Mouse (Mus musculus) midbrain, embryonic 11.5 days (tissue): ENCODE measurements around the gene Scamp1. TPM values are rescaled to one million over a fixed set of nuclear protein-coding genes. Genes with fewer than 3 reads are reported as not detected.

ENCODE experiments used
- ATAC-seq: fragments of 200-750 bp; cut with Nextera tagmentation; 2 replicates; pipeline ENCODE4 v1.8.0; 2017; ENCODE audit warnings: moderate TSS enrichment, moderate library complexity; ENCODE audit not compliant: low FRiP score
- DNase-seq: peaks from one replicate; pipeline ENCODE4 v3.0.0; 2015; ENCODE audit warnings: low spot score; ENCODE audit errors: missing footprints
- H3K27ac ChIP-seq: fragments of 300-500 bp; sonication (generic); 2 replicates; pipeline ENCODE4 v1.5.1; 2014; ENCODE audit warnings: low read depth, low read length
- H3K27me3 ChIP-seq: fragments of 300-500 bp; sonication (generic); 2 replicates; pipeline ENCODE4 v1.6.1; 2014; ENCODE audit warnings: mild to moderate bottlenecking, low read length, moderate library complexity, mixed read lengths; ENCODE audit not compliant: control insufficient read depth, insufficient read depth
- H3K36me3 ChIP-seq: fragments of 300-500 bp; sonication (generic); 2 replicates; pipeline ENCODE4 v1.6.1; 2014; ENCODE audit warnings: mild to moderate bottlenecking, low read length, moderate library complexity, mixed read lengths; ENCODE audit not compliant: control insufficient read depth, insufficient read depth
- H3K4me1 ChIP-seq: fragments of 300-500 bp; sonication (generic); 2 replicates; pipeline ENCODE4 v1.6.1; 2014; ENCODE audit warnings: low read length; ENCODE audit not compliant: control insufficient read depth, insufficient read depth
- H3K4me2 ChIP-seq: fragments of 300-500 bp; sonication (generic); 2 replicates; pipeline ENCODE4 v1.6.1; 2014; ENCODE audit warnings: mild to moderate bottlenecking, moderate library complexity
- H3K4me3 ChIP-seq: fragments of 300-500 bp; sonication (generic); 2 replicates; pipeline ENCODE4 v1.5.1; 2014; ENCODE audit warnings: low read depth, low read length
- H3K9ac ChIP-seq: fragments of 300-500 bp; sonication (generic); 2 replicates; pipeline ENCODE4 v1.6.1; 2014; ENCODE audit warnings: low read length
- H3K9me3 ChIP-seq: fragments of 300-500 bp; sonication (generic); 2 replicates; pipeline ENCODE4 v1.6.1; 2016; ENCODE audit warnings: low read length; ENCODE audit not compliant: control insufficient read depth
- whole genome bisulfite sequencing: fragments of 180-500 bp; shearing (Covaris S2); extraction: QIAGEN DNeasy Blood & Tissue Kit; methylation state at CpG from one replicate; pipeline ENCODE4 v1.1.7; 2014; 5-methylcytosine and 5-hydroxymethylcytosine counted together
- polyA plus RNA-seq: library from polyadenylated mRNA; unstranded; fragments of >200 nt; fragmentation: Nextera tagmentation; extraction: Ambion mirVana; gene quantifications from 2 replicates; pipeline ENCODE4 v1.2.1, GENCODE M21; 2014

The Scamp1 gene
- polyA plus RNA-seq, 1 experiment from 2014 or later, result 34.2 TPM

DNA sequence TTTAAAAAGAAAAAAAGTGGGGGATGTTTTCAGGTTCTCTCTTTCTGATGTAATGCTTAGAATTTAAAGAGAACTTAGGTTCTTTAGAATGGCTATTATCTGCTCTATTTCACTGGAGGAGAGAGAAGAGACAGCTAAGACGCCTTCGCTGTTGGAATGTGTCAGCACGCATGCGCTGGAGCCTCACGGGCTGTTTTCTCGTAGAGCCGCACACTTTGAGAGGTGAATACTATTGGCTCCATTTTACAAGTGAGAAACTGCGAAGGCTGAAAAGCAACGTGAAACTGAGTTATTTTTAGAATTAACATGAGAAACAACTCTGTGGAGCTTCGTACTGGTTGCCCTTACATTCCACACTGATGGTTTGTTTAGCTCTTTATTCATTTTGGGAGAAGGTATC is 8.3 kb upstream of the Scamp1 start:
- Histone ChIP-seq H3K4me1 (no peaks in the 10 kb centered on the region), H3K27ac (no peak overlapping the region), H3K4me3 (no peak overlapping the region), H3K36me3 (no peaks in the 10 kb centered on the region), H3K4me2 (no peak overlapping the region), H3K9me3 (no peaks in the 10 kb centered on the region), H3K27me3 (no peaks in the 10 kb centered on the region), H3K9ac (no peak overlapping the region)
- 82% methylated on average over 10 of the region's 10 CpGs for WGBS
- ATAC-seq (no peak), DNase-seq (no peak)

DNA sequence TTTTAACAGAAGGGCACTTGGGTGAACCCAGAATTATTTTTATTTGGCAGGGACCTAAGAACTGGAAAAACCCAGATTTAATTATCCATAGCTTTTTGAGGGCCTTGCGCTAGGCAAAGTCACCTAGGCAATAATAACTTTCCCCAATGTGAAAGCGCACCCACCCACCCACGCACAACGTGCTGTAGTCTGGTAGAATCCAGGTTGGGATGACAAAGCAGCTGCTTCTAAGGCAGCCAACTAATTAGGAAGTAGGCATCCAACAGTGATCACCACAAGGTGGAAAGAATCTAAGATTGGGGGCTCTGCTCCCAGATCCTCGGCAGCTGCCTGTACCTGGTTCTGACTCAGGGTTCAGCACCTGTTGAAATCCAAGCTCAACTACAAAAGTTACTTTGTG is 538 bp upstream of the Scamp1 start:
- Histone ChIP-seq H3K4me3 (0 out of 2 replicates have a peak overlapping the region, but pooled peaks have one; percentile 94), H3K36me3 (no peaks in the 10 kb centered on the region), H3K27me3 (peaks cover 3% of the 10 kb centered on the region; the same call in 1 of the 2 replicates), H3K4me2 (peak overlapping the region; percentile 92), H3K9ac (no peak overlapping the region), H3K4me1 (0 out of 2 replicates have a peak, but pooled peaks cover 4% of the 10 kb centered on the region), H3K9me3 (no peaks in the 10 kb centered on the region), H3K27ac (no peak overlapping the region)
- 53% methylated on average over 5 of the region's 5 CpGs for WGBS
- DNase-seq (no peak), ATAC-seq (no peak)

DNA sequence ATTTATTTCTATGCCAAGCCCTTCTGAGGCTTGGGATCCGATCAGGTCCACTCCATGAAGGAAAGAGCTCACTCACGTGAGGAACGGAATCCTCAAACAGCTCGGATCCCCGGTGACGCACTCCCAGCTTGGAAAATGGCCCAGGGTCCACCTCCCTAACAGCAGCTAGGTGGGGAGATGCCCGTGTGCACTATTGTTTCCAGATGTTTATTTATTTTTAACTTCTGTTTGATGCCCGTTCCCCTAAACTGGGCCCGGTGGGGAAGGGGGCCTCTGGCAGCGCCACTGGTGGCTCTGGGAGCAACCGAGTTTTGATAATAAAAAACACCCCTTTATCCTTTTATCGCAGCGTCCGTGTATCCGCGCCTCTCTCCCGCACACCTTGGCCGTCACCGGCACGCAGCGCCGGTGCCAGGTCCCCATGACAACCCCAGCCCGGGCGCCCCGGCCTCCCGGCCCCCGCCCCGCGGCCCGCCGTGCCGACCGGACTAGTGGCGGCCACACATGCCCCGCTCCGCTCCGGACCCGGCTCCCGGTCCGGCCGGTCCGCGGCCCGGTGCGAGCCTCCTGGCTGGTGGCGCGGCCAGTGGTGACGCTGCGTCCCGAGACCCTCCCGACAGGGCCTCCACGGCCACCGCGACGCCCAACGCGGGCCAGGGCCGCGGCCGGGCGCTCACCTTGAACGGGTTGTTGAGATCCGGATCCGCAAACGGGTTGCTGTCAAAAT is 951 bp downstream of the Scamp1 start:
- peak; percentile 95 for DNase-seq

DNA sequence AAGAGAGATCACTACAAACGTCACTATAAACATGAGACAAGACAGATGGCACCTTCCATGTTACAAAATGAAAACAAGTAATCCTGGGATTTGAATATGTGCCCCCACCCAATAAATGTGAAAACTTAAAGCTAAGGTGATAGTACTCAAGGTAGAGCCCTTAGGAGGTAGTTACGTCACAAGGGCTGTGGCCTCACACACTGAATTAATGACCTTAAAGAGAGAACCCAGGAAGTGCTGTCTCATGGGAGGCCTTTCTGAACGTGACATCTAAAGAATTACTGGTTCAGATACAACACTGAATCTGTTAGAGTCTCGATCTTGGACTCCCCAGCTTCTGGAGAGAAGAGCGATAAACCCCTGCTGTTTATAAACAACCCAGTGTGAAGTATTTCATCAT is 6.2 kb downstream of the Scamp1 start:
- no peaks in the 10 kb centered on the region for H3K9me3 ChIP-seq
- 69% methylated on average over 5 of the region's 5 CpGs for WGBS
- H3K4me3 ChIP-seq, result no peak overlapping the region
- H3K27me3 ChIP-seq, result peaks cover 3% of the 10 kb centered on the region; the same call in 1 of the 2 replicates
- no peak overlapping the region for H3K27ac ChIP-seq
- 0 out of 2 replicates have a peak, but pooled peaks cover 2% of the 10 kb centered on the region for H3K4me1 ChIP-seq
- no peaks in the 10 kb centered on the region for H3K36me3 ChIP-seq
- H3K9ac ChIP-seq, result no peak overlapping the region
- no peak overlapping the region for H3K4me2 ChIP-seq
- DNase-seq (no peak), ATAC-seq (no peak)

More for the DNA sequence above, 951 bp downstream of the Scamp1 start:
- WGBS, result 1% methylated on average over 64 of the region's 65 CpGs
- peak overlapping the region; percentile 88 for H3K9ac ChIP-seq
- H3K4me3 ChIP-seq, result peak overlapping the region; percentile 94
- H3K9me3 ChIP-seq, result no peaks in the 10 kb centered on the region
- H3K27me3 ChIP-seq, result peaks cover 3% of the 10 kb centered on the region; the same call in 1 of the 2 replicates
- peak overlapping the region; percentile 63; the same call in 1 of the 2 replicates for H3K27ac ChIP-seq
- H3K36me3 ChIP-seq, result no peaks in the 10 kb centered on the region
- peak overlapping the region; percentile 92 for H3K4me2 ChIP-seq
- 0 out of 2 replicates have a peak, but pooled peaks cover 4% of the 10 kb centered on the region for H3K4me1 ChIP-seq
- peak; percentile 82 for ATAC-seq

DNA sequence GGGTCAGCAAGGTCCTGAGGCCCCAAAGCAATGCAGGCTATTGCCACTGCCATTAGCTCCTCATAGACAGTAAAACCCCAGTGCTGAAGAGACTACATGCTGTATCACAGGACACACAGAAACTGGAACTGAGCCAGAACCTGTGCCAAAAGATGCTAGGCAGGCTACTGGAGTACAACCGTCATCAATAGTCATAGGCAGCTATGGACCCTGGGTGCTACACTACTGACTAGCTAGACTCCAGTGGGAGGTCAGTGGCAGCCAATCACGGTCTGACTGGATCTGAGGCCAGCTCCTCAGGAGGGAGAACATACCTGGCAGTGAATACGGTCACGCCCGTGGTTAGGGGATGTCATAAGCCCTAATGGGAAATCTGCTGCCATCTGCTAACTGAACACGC is 14.4 kb downstream of the Scamp1 start:
- 0 out of 2 replicates have a peak, but pooled peaks cover 2% of the 10 kb centered on the region for H3K4me1 ChIP-seq
- no peak overlapping the region for H3K27ac ChIP-seq
- H3K9me3 ChIP-seq, result no peaks in the 10 kb centered on the region
- 91% methylated on average over 6 of the region's 6 CpGs for WGBS
- ATAC-seq (no peak), DNase-seq (no peak)
- H3K4me3 ChIP-seq, result no peak overlapping the region
- H3K4me2 ChIP-seq, result no peak overlapping the region
- H3K36me3 ChIP-seq, result no peaks in the 10 kb centered on the region
- no peak overlapping the region for H3K9ac ChIP-seq
- H3K27me3 ChIP-seq, result no peaks in the 10 kb centered on the region

DNA sequence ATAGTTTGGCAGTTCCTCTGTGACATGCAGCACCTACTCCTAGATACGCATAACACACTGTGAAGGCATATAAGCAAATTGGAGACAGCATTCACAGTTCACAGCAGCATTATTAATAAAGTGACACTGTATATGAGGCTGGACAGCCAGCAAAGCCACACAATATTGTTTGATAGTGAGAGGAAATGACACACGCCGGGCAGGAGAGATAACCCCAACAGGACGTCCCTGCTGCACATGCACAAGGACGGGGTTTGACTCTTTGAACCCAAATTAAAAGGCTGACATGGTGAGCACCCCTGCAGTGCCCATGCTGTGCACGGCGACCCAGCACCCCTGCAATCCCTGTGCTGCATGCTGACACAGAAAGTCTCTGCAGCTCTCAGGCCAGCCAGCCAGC is 17.5 kb downstream of the Scamp1 start:
- Histone ChIP-seq H3K4me1 (0 out of 2 replicates have a peak, but pooled peaks cover 2% of the 10 kb centered on the region), H3K4me2 (no peak overlapping the region), H3K27ac (no peak overlapping the region), H3K4me3 (no peak overlapping the region), H3K9ac (no peak overlapping the region), H3K36me3 (no peaks in the 10 kb centered on the region), H3K9me3 (no peaks in the 10 kb centered on the region), H3K27me3 (no peaks in the 10 kb centered on the region)
- no peak for DNase-seq
- 50% methylated on average over 7 of the region's 7 CpGs for WGBS
- ATAC-seq, result no peak

DNA sequence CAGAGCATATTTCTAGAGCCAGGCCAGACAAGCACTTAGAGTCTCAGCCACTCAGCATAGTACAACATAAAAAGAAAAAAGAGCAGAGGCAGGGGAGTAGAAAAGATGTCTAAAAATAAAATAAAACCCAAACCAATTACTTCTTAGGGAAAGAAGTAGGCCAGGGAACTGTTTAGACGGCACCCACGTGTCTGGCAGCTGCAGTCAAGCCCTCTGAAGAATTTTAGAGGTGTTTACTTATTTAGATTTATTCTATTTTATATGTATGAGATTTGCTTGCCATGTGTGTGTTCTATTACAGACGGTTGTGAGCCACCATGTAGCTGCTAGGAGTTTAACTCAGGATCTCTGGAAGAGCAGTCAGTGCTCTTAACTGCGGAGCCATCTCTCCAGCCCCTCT is 18.5 kb downstream of the Scamp1 start:
- no peak for ATAC-seq
- 0 out of 2 replicates have a peak, but pooled peaks cover 2% of the 10 kb centered on the region for H3K4me1 ChIP-seq
- H3K4me3 ChIP-seq, result no peak overlapping the region
- H3K4me2 ChIP-seq, result no peak overlapping the region
- H3K36me3 ChIP-seq, result no peaks in the 10 kb centered on the region
- WGBS, result 73% methylated on average over 4 of the region's 4 CpGs
- no peaks in the 10 kb centered on the region for H3K27me3 ChIP-seq
- no peaks in the 10 kb centered on the region for H3K9me3 ChIP-seq
- H3K27ac ChIP-seq, result no peak overlapping the region
- H3K9ac ChIP-seq, result no peak overlapping the region
- DNase-seq, result no peak

DNA sequence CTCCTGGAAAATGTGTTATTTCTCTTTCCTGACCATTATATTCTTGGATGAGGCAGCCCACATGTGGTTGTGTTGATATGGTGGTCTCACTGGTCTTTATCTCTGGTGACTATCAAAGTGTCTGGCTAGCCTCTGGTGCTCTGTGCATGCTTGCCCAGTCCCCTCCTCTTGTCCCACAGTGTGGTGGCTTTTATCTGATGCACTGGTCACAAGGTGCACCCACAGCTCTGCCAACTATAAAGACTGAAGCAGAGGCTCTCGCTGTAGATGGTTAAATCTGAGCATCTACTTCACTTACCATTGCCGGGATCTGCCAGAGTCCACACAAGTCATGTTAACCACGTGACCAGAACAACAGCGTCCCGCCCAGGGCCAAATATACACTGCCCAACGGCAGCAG is 19.1 kb downstream of the Scamp1 start:
- ATAC-seq, result no peak
- no peak for DNase-seq
- no peak overlapping the region for H3K4me2 ChIP-seq
- no peak overlapping the region for H3K27ac ChIP-seq
- H3K9me3 ChIP-seq, result no peaks in the 10 kb centered on the region
- no peaks in the 10 kb centered on the region for H3K36me3 ChIP-seq
- no peaks in the 10 kb centered on the region for H3K27me3 ChIP-seq
- H3K4me3 ChIP-seq, result no peak overlapping the region
- H3K9ac ChIP-seq, result no peak overlapping the region
- 0 out of 2 replicates have a peak, but pooled peaks cover 2% of the 10 kb centered on the region for H3K4me1 ChIP-seq
- 95% methylated on average over 6 of the region's 6 CpGs for WGBS

DNA sequence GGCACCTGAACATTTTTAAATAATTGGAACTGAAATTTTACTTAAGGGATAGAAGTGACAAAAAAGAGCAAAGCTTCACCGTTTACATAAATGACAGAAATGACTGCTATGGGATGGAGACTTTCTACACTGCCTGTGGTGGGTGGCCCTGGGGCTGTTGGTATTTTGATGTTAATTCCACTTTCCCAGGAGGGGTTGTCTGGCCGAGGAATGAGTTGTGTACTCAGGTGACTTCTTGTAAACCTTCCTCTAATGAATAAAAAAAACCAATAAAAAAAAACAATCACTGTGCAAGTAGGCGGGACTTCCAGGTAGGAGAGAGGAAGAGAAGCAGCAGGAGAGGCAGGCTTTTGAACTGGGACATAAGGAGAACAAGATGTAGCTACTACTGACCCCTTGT is 20.4 kb downstream of the Scamp1 start:
- Histone ChIP-seq H3K9me3 (no peaks in the 10 kb centered on the region), H3K4me1 (0 out of 2 replicates have a peak, but pooled peaks cover 2% of the 10 kb centered on the region), H3K9ac (no peak overlapping the region), H3K4me2 (no peak overlapping the region), H3K27me3 (no peaks in the 10 kb centered on the region), H3K4me3 (no peak overlapping the region), H3K36me3 (no peaks in the 10 kb centered on the region), H3K27ac (no peak overlapping the region)
- WGBS, result 75% methylated on average over 3 of the region's 3 CpGs
- ATAC-seq, result no peak
- DNase-seq, result no peak
